Mouse (Mus musculus) forebrain, embryonic 11.5 days (tissue): ENCODE measurements around the gene Tdp1. TPM values are rescaled to one million over a fixed set of nuclear protein-coding genes. Genes with fewer than 3 reads are reported as not detected.

Experiments
- ATAC-seq: fragments of 200-750 bp; cut with Nextera tagmentation; replicated peaks from 2 replicates; pipeline ENCODE4 v1.8.0; 2017; ENCODE audit warnings: moderate TSS enrichment; ENCODE audit not compliant: low FRiP score
- DNase-seq: peaks from one replicate; pipeline ENCODE4 v3.0.0-alpha.2; 2017; ENCODE audit warnings: low spot score
- H3K27ac ChIP-seq: fragments of 300-500 bp; sonication (generic); 2 replicates; pipeline ENCODE4 v1.5.1; 2014; ENCODE audit warnings: low read depth, low read length
- H3K27me3 ChIP-seq: fragments of 300-500 bp; sonication (generic); 2 replicates; pipeline ENCODE4 v1.6.1; 2014; ENCODE audit warnings: mild to moderate bottlenecking, low read length, mixed read lengths; ENCODE audit not compliant: control insufficient read depth, insufficient read depth
- H3K36me3 ChIP-seq: fragments of 300-500 bp; sonication (generic); 2 replicates; pipeline ENCODE4 v1.6.1; 2014; ENCODE audit warnings: mild to moderate bottlenecking, low read length, moderate library complexity, mixed read lengths; ENCODE audit not compliant: control insufficient read depth, insufficient read depth
- H3K4me1 ChIP-seq: fragments of 300-500 bp; sonication (generic); replicated peaks from 2 replicates; pipeline ENCODE4 v1.6.1; 2014; ENCODE audit warnings: low read length, mixed read lengths; ENCODE audit not compliant: control insufficient read depth, insufficient read depth
- H3K4me2 ChIP-seq: fragments of 300-500 bp; sonication (generic); 2 replicates; pipeline ENCODE4 v1.6.1; 2014; ENCODE audit warnings: low read depth, mild to moderate bottlenecking, low read length, moderate library complexity, mixed read lengths; ENCODE audit not compliant: severe bottlenecking
- H3K4me3 ChIP-seq: fragments of 300-500 bp; sonication (generic); 2 replicates; pipeline ENCODE4 v1.5.1; 2014; ENCODE audit warnings: low read depth, low read length
- H3K9ac ChIP-seq: fragments of 300-500 bp; sonication (generic); 2 replicates; pipeline ENCODE4 v1.6.1; 2014; ENCODE audit warnings: low read length
- H3K9me3 ChIP-seq: fragments of 300-500 bp; sonication (generic); 2 replicates; pipeline ENCODE4 v1.6.1; 2016; ENCODE audit warnings: low read length, mixed read lengths; ENCODE audit not compliant: control insufficient read depth
- WGBS: fragments of 180-500 bp; shearing (Covaris S2); extraction: QIAGEN DNeasy Blood & Tissue Kit; methylation state at CpG from one replicate; pipeline ENCODE4 v1.1.7; 2014; 5-methylcytosine and 5-hydroxymethylcytosine counted together
- polyA plus RNA-seq: library from polyadenylated mRNA; unstranded; fragments of >200 nt; fragmentation: Nextera tagmentation; extraction: Ambion mirVana; gene quantifications from 2 replicates; pipeline ENCODE4 v1.2.1, GENCODE M21; 2014

Gene Tdp1
- polyA plus RNA-seq, 1 experiment from 2014 or later, result 95.1 TPM

DNA sequence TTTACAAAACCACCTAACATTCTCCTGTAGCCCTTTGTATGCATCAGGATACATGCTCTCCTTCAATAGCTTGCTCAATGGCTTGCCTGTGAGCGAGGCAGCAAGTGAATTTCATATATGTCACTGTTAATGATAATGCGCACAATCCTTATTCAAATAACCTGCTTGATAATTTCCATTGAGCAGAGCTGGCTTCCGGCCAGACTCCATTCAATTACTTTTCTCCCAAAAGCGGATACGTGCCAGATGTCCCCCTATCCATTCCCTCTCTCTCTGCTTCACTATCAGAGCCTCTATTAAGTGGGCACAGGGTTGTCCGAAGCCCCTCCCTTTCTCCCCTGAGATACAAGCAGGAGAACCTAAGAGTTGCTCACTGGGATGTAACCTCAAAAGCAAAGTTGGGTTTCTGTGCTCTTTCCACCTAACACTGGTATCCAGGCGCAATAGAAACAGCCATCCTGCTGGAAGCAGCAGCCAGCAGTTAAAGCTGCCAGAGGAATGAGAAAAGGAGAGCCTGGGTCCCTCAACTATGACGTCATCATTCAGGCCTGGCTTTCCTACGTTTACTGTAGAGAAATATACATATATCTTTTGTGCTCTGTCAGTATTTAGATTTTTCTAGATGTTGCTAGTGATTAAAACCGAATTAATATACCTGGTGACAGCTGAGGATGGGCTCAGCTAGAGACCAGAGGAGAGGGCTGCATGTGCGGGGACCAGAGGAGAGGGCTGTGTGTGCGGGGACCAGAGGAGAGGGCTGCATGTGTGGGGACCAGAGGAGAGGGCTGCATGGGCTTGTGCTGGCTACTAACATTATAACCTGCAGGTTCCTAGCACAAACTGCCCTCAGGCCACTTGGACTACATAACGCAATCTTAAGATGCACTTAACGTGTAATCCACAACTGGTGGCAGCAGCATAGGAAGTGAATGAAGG is 30.7 kb upstream of the Tdp1 start:
- Histone ChIP-seq H3K27ac (no peak overlapping the region), H3K27me3 (no peaks in the 10 kb centered on the region), H3K4me2 (no peak overlapping the region), H3K9me3 (no peaks in the 10 kb centered on the region), H3K4me3 (no peak overlapping the region), H3K4me1 (no peaks in the 10 kb centered on the region), H3K36me3 (no peaks in the 10 kb centered on the region), H3K9ac (no peak overlapping the region)
- DNase-seq (no peak), ATAC-seq (no peak)
- 88% methylated on average over 14 of the region's 14 CpGs for WGBS

DNA sequence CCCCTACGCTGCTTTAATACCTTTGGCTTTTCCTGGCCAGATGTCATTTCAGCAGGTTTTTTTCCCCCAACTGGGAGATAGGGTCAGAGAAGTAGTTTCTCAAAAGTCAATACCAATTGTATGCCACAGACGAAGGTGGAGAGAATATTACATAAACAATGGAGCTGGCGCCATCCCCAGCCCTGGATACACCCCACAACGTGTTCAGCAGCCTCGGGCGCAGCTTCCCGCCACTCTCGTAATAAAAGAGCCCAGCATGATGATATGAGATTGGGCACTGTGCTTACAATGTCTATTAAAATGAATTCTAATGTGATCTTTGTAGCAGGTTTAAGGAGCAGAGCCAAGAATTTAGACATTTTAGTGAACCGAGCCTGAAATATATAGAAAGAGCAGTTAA is 28.3 kb upstream of the Tdp1 start:
- Histone ChIP-seq H3K4me3 (no peak overlapping the region), H3K27me3 (no peaks in the 10 kb centered on the region), H3K4me2 (no peak overlapping the region), H3K9ac (no peak overlapping the region), H3K36me3 (no peaks in the 10 kb centered on the region), H3K27ac (no peak overlapping the region), H3K4me1 (no peaks in the 10 kb centered on the region), H3K9me3 (no peaks in the 10 kb centered on the region)
- no peak for ATAC-seq
- 76% methylated on average over 9 of the region's 9 CpGs for WGBS
- no peak for DNase-seq

DNA sequence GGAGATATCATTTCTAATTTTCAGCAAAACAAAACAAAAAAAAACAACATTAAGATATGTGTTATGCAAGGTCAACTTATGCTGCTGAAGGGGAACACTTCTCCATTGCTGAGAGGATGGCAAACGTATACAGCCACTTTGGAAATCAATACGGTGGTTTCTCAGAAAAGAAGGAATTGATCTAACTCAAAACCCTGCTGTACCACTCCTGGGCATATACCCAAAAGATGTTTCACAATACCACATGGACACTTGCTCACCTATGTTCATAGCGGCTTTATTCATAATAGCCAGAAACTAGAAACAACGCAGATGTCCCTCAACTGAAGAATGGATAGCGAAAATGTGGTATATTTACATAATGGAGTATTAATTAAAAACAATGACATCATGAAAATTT is 25.7 kb upstream of the Tdp1 start:
- ATAC-seq, result no peak
- Histone ChIP-seq H3K36me3 (no peaks in the 10 kb centered on the region), H3K9me3 (no peaks in the 10 kb centered on the region), H3K9ac (no peak overlapping the region), H3K27ac (no peak overlapping the region), H3K27me3 (no peaks in the 10 kb centered on the region), H3K4me2 (no peak overlapping the region), H3K4me3 (no peak overlapping the region), H3K4me1 (no peaks in the 10 kb centered on the region)
- no peak for DNase-seq
- 94% methylated on average over 5 of the region's 5 CpGs for WGBS

DNA sequence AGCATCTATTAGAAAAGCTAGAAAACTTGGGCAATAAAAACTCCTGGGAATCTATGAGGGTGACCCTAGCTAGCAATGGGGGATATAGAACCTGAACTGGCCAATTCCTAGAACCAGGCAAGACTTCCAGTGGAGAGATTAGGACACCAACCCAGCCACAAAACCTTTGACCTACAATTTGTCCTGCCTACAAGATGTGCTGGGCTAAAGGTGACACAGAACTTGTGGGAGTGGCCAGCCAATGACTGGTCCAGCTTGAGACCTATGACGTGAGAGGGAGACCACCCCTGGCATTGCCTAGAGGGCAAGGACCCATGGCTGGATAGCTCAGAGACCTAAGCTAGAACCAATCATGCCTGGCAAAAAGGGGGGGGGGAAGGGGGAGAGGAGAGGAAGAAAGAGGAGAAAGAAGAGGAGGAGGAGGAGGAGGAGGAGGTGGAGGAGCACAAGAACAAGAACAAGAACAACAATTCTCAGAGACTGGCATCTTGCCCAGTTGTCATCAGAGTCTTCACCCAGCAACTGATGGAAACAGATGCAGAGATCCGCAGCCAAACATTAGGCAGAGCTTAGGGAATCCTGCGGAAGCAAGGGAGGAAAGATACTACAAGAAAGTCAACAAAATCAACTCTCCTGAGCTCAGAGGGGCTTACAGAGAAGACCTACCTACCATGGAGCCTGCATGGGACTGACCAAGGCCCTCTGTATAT is 24.8 kb upstream of the Tdp1 start:
- H3K9me3 ChIP-seq, result no peaks in the 10 kb centered on the region
- ATAC-seq, result no peak
- WGBS, result 92% methylated on average over 3 of the region's 3 CpGs

DNA sequence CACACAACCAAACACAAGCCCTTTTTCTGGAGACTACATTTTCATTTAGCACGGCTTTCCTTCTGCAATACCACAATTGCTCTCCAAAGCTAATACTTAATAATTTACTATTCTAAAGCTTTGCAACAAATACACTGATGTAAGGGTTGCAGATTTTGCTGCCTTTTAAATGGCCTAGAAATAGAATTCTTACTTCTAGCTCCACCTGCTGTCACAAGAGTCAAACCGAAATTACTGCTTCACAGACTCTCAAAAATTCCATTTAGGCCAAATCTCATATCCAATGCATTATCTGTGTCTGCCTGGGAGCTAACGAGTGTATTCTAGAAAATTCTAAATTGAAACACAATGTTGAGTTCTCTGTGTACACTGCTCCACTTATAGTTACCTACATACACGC is 23.3 kb upstream of the Tdp1 start:
- H3K27ac ChIP-seq, result no peak overlapping the region
- H3K4me1 ChIP-seq, result no peaks in the 10 kb centered on the region
- no peaks in the 10 kb centered on the region for H3K27me3 ChIP-seq
- no peaks in the 10 kb centered on the region for H3K9me3 ChIP-seq
- H3K9ac ChIP-seq, result no peak overlapping the region
- H3K4me3 ChIP-seq, result no peak overlapping the region
- 82% methylated on average over 4 of the region's 4 CpGs for WGBS
- DNase-seq (no peak), ATAC-seq (no peak)
- no peak overlapping the region for H3K4me2 ChIP-seq
- no peaks in the 10 kb centered on the region for H3K36me3 ChIP-seq

More for the DNA sequence above, 24.8 kb upstream of the Tdp1 start:
- H3K27ac ChIP-seq, result no peak overlapping the region
- no peak overlapping the region for H3K4me2 ChIP-seq
- H3K4me3 ChIP-seq, result no peak overlapping the region
- H3K36me3 ChIP-seq, result no peaks in the 10 kb centered on the region
- H3K27me3 ChIP-seq, result no peaks in the 10 kb centered on the region
- no peaks in the 10 kb centered on the region for H3K4me1 ChIP-seq
- no peak for DNase-seq
- H3K9ac ChIP-seq, result no peak overlapping the region

DNA sequence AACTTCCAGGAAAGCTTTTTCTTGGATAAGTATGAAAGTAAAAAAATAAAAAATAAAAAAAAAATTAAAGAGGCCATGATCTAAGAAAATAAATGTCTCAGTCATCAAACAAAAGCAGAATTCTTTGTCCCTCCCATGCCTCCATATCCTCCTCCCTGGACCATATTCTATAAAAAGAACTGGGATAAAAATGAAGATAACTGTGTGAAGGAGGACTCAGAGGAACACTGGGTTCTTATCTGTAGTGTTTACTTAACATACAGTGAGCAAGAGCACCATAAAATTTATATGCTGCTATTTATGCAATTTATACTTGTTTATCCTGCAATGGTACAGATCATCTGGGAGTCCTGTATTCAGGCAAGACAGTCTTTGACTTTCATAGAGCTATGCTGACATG is 19.7 kb upstream of the Tdp1 start:
- ATAC-seq (no peak), DNase-seq (no peak)
- Histone ChIP-seq H3K9me3 (no peaks in the 10 kb centered on the region), H3K4me3 (no peak overlapping the region), H3K4me1 (no peaks in the 10 kb centered on the region), H3K36me3 (no peaks in the 10 kb centered on the region), H3K4me2 (no peak overlapping the region), H3K9ac (no peak overlapping the region), H3K27ac (no peak overlapping the region), H3K27me3 (no peaks in the 10 kb centered on the region)

DNA sequence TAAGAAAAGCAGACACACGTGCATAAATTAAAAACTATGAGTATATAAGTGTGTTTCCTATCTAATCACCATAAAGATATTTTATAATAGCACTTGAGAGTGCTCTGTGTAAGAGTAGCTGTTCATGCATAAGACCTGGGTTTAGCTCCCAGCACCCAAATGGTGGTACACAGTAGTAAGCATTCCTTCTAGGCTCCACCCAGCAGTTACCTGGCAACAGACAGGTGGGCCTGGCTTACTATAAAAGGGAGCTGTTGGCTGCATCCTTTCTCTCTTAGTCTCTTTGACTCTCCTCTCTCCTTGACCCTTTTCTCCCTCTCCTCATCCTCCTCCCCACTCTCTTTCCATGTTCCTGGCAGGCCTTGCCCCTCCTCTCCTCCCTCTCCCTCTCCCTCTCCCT is 15.5 kb upstream of the Tdp1 start:
- Histone ChIP-seq H3K4me1 (0 out of 2 replicates have a peak, but pooled peaks cover 2% of the 10 kb centered on the region), H3K9ac (no peak overlapping the region), H3K9me3 (no peaks in the 10 kb centered on the region), H3K4me2 (no peak overlapping the region), H3K4me3 (no peak overlapping the region), H3K27ac (no peak overlapping the region), H3K27me3 (no peaks in the 10 kb centered on the region), H3K36me3 (no peaks in the 10 kb centered on the region)
- no peak for ATAC-seq
- DNase-seq, result no peak
- WGBS, result 88% methylated on average over 1 of the region's 1 CpGs

DNA sequence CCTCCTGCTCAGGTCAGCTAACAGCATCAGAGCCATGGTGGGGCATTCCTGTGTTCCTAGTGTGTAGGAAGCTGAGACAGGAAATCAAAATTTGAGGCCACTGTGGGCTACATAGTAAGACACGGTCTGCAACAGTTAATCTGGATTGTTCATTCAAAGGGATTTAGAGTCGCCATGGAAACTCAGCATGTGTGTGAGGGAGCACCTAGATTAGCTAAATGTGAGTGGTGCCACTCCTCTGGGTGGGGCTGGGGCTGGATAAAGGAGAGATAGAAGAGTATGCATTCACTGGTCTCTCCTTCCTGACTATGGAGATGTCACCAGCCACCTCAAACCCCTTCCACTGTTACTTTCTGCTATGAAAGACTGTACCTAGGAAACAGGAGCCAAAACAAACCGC is 10.9 kb upstream of the Tdp1 start:
- Histone ChIP-seq H3K4me1 (0 out of 2 replicates have a peak, but pooled peaks cover 2% of the 10 kb centered on the region), H3K36me3 (no peaks in the 10 kb centered on the region), H3K4me2 (no peak overlapping the region), H3K9ac (no peak overlapping the region), H3K27ac (no peak overlapping the region), H3K9me3 (no peaks in the 10 kb centered on the region; the same call in 1 of the 2 replicates), H3K4me3 (no peak overlapping the region), H3K27me3 (no peaks in the 10 kb centered on the region)
- peak; percentile 33; the same call in 1 of the 2 replicates for ATAC-seq
- WGBS, result 36% methylated on average over 3 of the region's 3 CpGs
- no peak for DNase-seq
